8 mouse cellular contexts compared by ENCODE assay signal in genomic region chr16:4658781-4659245, GRCm38 (mm10). TPM values are rescaled to one million over a fixed set of nuclear protein-coding genes. Genes with fewer than 3 reads are reported as not detected.
DNase-seq lines count a peak whose midpoint lies in the region; ATAC-seq lines count a peak whose summit lies in the region.

No protein-coding gene starts in this region.

- H3K9me3 ChIP-seq in heart, embryonic 13.5 days = no peaks in the 10 kb centered on the region
- H3K9me3 ChIP-seq in limb, embryonic 15.5 days = no peaks in the 10 kb centered on the region
- H3K9me3 ChIP-seq in stomach, embryonic 15.5 days = no peaks in the 10 kb centered on the region

- ATAC-seq in heart, embryonic 13.5 days (ENCODE audit: extremely low read depth, insufficient number of reproducible peaks, low FRiP score, low TSS enrichment) = peak; percentile 60; the same call in 1 of the 2 replicates
- peak; percentile 91 for ATAC-seq in limb, embryonic 15.5 days (ENCODE audit: insufficient number of reproducible peaks, low FRiP score, low TSS enrichment, low read depth)
- peak; percentile 53 for ATAC-seq in stomach, embryonic 15.5 days (ENCODE audit: insufficient read depth, low FRiP score, low read depth)

- peaks cover 61% of the 10 kb centered on the region for H3K4me1 ChIP-seq in heart, embryonic 13.5 days
- peaks cover 60% of the 10 kb centered on the region for H3K4me1 ChIP-seq in limb, embryonic 15.5 days
- peaks cover 27% of the 10 kb centered on the region for H3K4me1 ChIP-seq in stomach, embryonic 15.5 days

- peak; percentile 66 to 73 for DNase-seq in left cerebral cortex, adult 18-20 months (ENCODE audit: low spot score in 2 of 2)
- DNase-seq in left cerebral cortex, adult 11 months (ENCODE audit: low spot score) = no peak
- DNase-seq in embryo, embryonic 11 days = peak; percentile 88
- no peak for DNase-seq in urinary bladder, postnatal 36 days (ENCODE audit: low spot score in 2 of 2)
- no peak for DNase-seq in thymus, postnatal 4 days

- peak overlapping the region; percentile 39; the same call in 1 of the 2 replicates for H3K4me2 ChIP-seq in heart, embryonic 13.5 days
- peak overlapping the region; percentile 34 for H3K4me2 ChIP-seq in limb, embryonic 15.5 days
- H3K4me2 ChIP-seq in stomach, embryonic 15.5 days = 0 out of 2 replicates have a peak overlapping the region, but pooled peaks have one; percentile 23

- no peak overlapping the region for H3K4me3 ChIP-seq in heart, embryonic 13.5 days
- no peak overlapping the region; the same call in 1 of the 2 replicates for H3K4me3 ChIP-seq in limb, embryonic 15.5 days
- H3K4me3 ChIP-seq in stomach, embryonic 15.5 days (replicated peaks) = no peak overlapping the region

- no peaks in the 10 kb centered on the region for H3K27me3 ChIP-seq in heart, embryonic 13.5 days (replicated peaks)
- H3K27me3 ChIP-seq in limb, embryonic 15.5 days = no peaks in the 10 kb centered on the region
- H3K27me3 ChIP-seq in stomach, embryonic 15.5 days (replicated peaks) = no peaks in the 10 kb centered on the region

- H3K27ac ChIP-seq in heart, embryonic 13.5 days (replicated peaks) = peak overlapping the region; percentile 81
- H3K27ac ChIP-seq in limb, embryonic 15.5 days = peak overlapping the region; percentile 91
- peak overlapping the region; percentile 68 for H3K27ac ChIP-seq in stomach, embryonic 15.5 days

- peaks cover 46% of the 10 kb centered on the region for H3K36me3 ChIP-seq in heart, embryonic 13.5 days
- H3K36me3 ChIP-seq in limb, embryonic 15.5 days = peaks cover 28% of the 10 kb centered on the region
- peaks cover 4% of the 10 kb centered on the region; the same call in 1 of the 2 replicates for H3K36me3 ChIP-seq in stomach, embryonic 15.5 days

- peak overlapping the region; percentile 70 for H3K9ac ChIP-seq in heart, embryonic 13.5 days
- no peak overlapping the region; the same call in 1 of the 2 replicates for H3K9ac ChIP-seq in limb, embryonic 15.5 days
- H3K9ac ChIP-seq in stomach, embryonic 15.5 days = no peak overlapping the region

- 17% methylated on average over 11 of the region's 11 CpGs for WGBS in heart, embryonic 13.5 days
- WGBS in limb, embryonic 15.5 days = 18% methylated on average over 11 of the region's 11 CpGs
- 38% methylated on average over 10 of the region's 11 CpGs for WGBS in stomach, embryonic 15.5 days

RNA-seq across cellular contexts. Expression of gene Dnaja3, which starts 19.0 kb away (rescaled TPM):
- 10 to 100 TPM; 61.5 to 64.2 TPM for total RNA-seq in left cerebral cortex, adult 18-20 months (2021)
- polyA plus RNA-seq in heart, embryonic 13.5 days (2015; fragmentation: Nextera tagmentation; extraction: Ambion mirVana) = 65.6 and 72.5 TPM in 2 replicates
- polyA plus RNA-seq in limb, embryonic 15.5 days (2015; fragmentation: Nextera tagmentation; extraction: Ambion mirVana) = 60.5 and 65.1 TPM in 2 replicates
- polyA plus RNA-seq in stomach, embryonic 15.5 days (2015; fragmentation: Nextera tagmentation; extraction: Ambion mirVana) = 68.4 and 77.6 TPM in 2 replicates

RNA-seq across cellular contexts. Expression of gene Vasn, which starts 19.1 kb away (rescaled TPM):
- 10 to 100 TPM; 11.5 to 11.6 TPM for total RNA-seq in left cerebral cortex, adult 18-20 months (2021)
- polyA plus RNA-seq in heart, embryonic 13.5 days (2015; fragmentation: Nextera tagmentation; extraction: Ambion mirVana) = 15.2 and 15.8 TPM in 2 replicates
- polyA plus RNA-seq in limb, embryonic 15.5 days (2015; fragmentation: Nextera tagmentation; extraction: Ambion mirVana) = 41.5 and 45.1 TPM in 2 replicates
- 17.2 and 17.3 TPM in 2 replicates for polyA plus RNA-seq in stomach, embryonic 15.5 days (2015; fragmentation: Nextera tagmentation; extraction: Ambion mirVana)

RNA-seq across cellular contexts. Expression of gene Coro7, which starts 20.8 kb away (rescaled TPM):
- total RNA-seq in left cerebral cortex, adult 18-20 months (2021) = 10 to 100 TPM; 78.4 to 85.4 TPM
- polyA plus RNA-seq in heart, embryonic 13.5 days (2015; fragmentation: Nextera tagmentation; extraction: Ambion mirVana) = 15.2 and 16.9 TPM in 2 replicates
- polyA plus RNA-seq in limb, embryonic 15.5 days (2015; fragmentation: Nextera tagmentation; extraction: Ambion mirVana) = 16.8 and 18.4 TPM in 2 replicates
- polyA plus RNA-seq in stomach, embryonic 15.5 days (2015; fragmentation: Nextera tagmentation; extraction: Ambion mirVana) = 16.3 and 20.8 TPM in 2 replicates

RNA-seq across cellular contexts. Expression of gene Pam16, which starts 34.0 kb away (rescaled TPM):
- 10 to 100 TPM; 72.1 to 86.6 TPM for total RNA-seq in left cerebral cortex, adult 18-20 months (2021)
- polyA plus RNA-seq in heart, embryonic 13.5 days (2015; fragmentation: Nextera tagmentation; extraction: Ambion mirVana) = 136 and 139 TPM in 2 replicates
- polyA plus RNA-seq in limb, embryonic 15.5 days (2015; fragmentation: Nextera tagmentation; extraction: Ambion mirVana) = 75.8 and 83.1 TPM in 2 replicates
- 46.5 and 75.7 TPM in 2 replicates for polyA plus RNA-seq in stomach, embryonic 15.5 days (2015; fragmentation: Nextera tagmentation; extraction: Ambion mirVana)

Comparison
In these comparisons a context has a peak if more than half of its experiments do, and no peak if none do; other contexts are left out.
1. DNase-seq: peak in left cerebral cortex, adult 18-20 months (2 of 2) and embryo, embryonic 11 days (single experiment); none in left cerebral cortex, adult 11 months (single experiment), urinary bladder, postnatal 36 days (0 of 2) and thymus, postnatal 4 days (single experiment).
2. Peak in every context shown above with its lines, with median percentiles within 50 percentile points of each other: ATAC-seq, H3K27ac ChIP-seq and H3K4me2 ChIP-seq.